10 mouse cellular contexts compared by ENCODE assay signal in the genomic region with DNA sequence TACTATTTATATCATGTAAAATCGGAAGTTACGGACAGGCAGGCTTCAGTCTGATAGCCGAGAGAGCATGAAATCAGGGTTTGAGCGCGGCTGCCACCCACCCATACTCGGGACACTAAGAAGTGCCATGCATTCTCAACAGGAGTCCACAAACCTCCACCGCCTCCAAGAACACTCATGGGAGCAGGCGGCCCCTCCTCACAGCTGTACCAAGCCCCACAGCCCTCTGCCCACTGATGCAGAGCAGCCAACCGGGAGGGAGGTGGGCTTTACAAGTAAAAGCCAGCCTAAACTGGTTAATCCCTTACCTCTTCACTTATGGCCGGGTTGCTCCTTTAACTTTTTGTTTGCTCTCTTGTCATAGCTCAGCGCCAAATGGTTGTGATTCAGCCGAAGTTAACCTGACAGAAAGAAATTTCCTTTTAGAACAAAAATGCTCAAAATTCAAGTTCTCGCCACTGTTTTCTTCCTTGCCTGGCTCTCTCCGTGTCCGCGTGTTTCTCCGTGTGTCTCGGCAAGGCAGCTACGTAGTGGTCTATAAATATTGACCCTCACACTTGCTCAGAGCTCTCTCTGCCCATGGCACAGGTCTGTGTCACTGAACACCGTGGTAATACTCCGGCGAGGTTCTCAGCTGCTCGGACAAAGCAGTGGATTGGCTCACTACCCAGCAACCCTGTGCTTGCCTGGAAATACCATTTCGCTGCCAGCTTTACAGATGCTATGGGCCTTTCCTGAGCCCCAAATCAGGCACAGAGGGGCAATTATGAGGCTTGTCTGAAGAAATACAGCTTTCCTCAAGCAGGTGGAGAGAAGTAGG.
DNase-seq lines count a peak whose midpoint lies in the region; ATAC-seq lines count a peak whose summit lies in the region.
"Had no signal": no experiment of that assay in that cellular context is flagged by ENCODE, and none has a peak within 500 bp of the region (broad histone marks: within the 10 kb centered on the region; RNA-seq: fewer than 3 reads in every experiment).

No protein-coding gene starts in this region.

- no peaks in the 10 kb centered on the region for H3K9me3 ChIP-seq in hindbrain, embryonic 13.5 days
- H3K9me3 ChIP-seq in midbrain, embryonic 11.5 days (ENCODE audit: control insufficient read depth, low read length), result no peaks in the 10 kb centered on the region
- H3K9me3 ChIP-seq: embryonic facial prominence, embryonic 12.5 days; liver, embryonic 15.5 days had no signal

- peak; percentile 84 for ATAC-seq in frontal cortex, adult (ENCODE audit: low TSS enrichment)
- peak; percentile 74 for ATAC-seq in hindbrain, embryonic 13.5 days (ENCODE audit: low FRiP score)
- no peak; the same call in 1 of the 2 replicates for ATAC-seq in midbrain, embryonic 11.5 days (ENCODE audit: low FRiP score)

- peak overlapping the region; percentile 23; the same call in 1 of the 2 replicates for H3K27ac ChIP-seq in hindbrain, embryonic 13.5 days
- H3K27ac ChIP-seq in midbrain, embryonic 11.5 days (ENCODE audit: low read depth, low read length), result no peak overlapping the region
- H3K27ac ChIP-seq: embryonic facial prominence, embryonic 12.5 days; liver, embryonic 15.5 days had no signal

- no peaks in the 10 kb centered on the region for H3K27me3 ChIP-seq in hindbrain, embryonic 13.5 days
- H3K27me3 ChIP-seq in midbrain, embryonic 11.5 days (ENCODE audit: control insufficient read depth, insufficient read depth, low read length), result no peaks in the 10 kb centered on the region
- H3K27me3 ChIP-seq: embryonic facial prominence, embryonic 12.5 days; liver, embryonic 15.5 days had no signal

- H3K4me1 ChIP-seq in hindbrain, embryonic 13.5 days (replicated peaks), result peaks cover 9% of the 10 kb centered on the region; the same call in 1 of the 2 replicates
- peaks cover 5% of the 10 kb centered on the region; the same call in 1 of the 2 replicates for H3K4me1 ChIP-seq in midbrain, embryonic 11.5 days (ENCODE audit: control insufficient read depth, insufficient read depth, low read length)
- H3K4me1 ChIP-seq: liver, embryonic 15.5 days had no signal

- H3K36me3 ChIP-seq in hindbrain, embryonic 13.5 days, result no peaks in the 10 kb centered on the region
- H3K36me3 ChIP-seq in midbrain, embryonic 11.5 days (ENCODE audit: control insufficient read depth, insufficient read depth, low read length), result no peaks in the 10 kb centered on the region
- H3K36me3 ChIP-seq: embryonic facial prominence, embryonic 12.5 days; liver, embryonic 15.5 days had no signal

- 0 out of 2 replicates have a peak overlapping the region, but pooled peaks have one; percentile 8 for H3K4me2 ChIP-seq in hindbrain, embryonic 13.5 days
- H3K4me2 ChIP-seq in midbrain, embryonic 11.5 days, result no peak overlapping the region
- H3K4me2 ChIP-seq: embryonic facial prominence, embryonic 12.5 days; liver, embryonic 15.5 days had no signal

- no peak for DNase-seq in frontal cortex, postnatal 25 days (ENCODE audit: low spot score in 2 of 2)
- peak; percentile 11 for DNase-seq in brain, adult 2 months (ENCODE audit: low read depth, low spot score)
- peak; percentile 84 for DNase-seq in midbrain, embryonic 11.5 days (ENCODE audit: low spot score, missing footprints)
- DNase-seq in c-Kit-positive CD71-positive TER-119-positive erythroid progenitor cells, embryonic 14.5 days (ENCODE audit: low spot score), result no peak
- no peak for DNase-seq in embryo, embryonic 11 days
- DNase-seq in spleen, postnatal 14 days (ENCODE audit: low spot score in 2 of 2), result no peak

- H3K9ac ChIP-seq in hindbrain, embryonic 13.5 days, result no peak overlapping the region; the same call in 1 of the 2 replicates
- H3K9ac ChIP-seq in midbrain, embryonic 11.5 days (ENCODE audit: low read length), result no peak overlapping the region
- H3K9ac ChIP-seq: embryonic facial prominence, embryonic 12.5 days; liver, embryonic 15.5 days had no signal

- WGBS in hindbrain, embryonic 13.5 days, result 76% methylated on average over 24 of the region's 24 CpGs
- WGBS in midbrain, embryonic 11.5 days, result 67% methylated on average over 24 of the region's 24 CpGs

- H3K4me3 ChIP-seq in hindbrain, embryonic 13.5 days, result no peak overlapping the region
- no peak overlapping the region for H3K4me3 ChIP-seq in midbrain, embryonic 11.5 days (ENCODE audit: low read depth, low read length)
- H3K4me3 ChIP-seq: embryonic facial prominence, embryonic 12.5 days; liver, embryonic 15.5 days had no signal

Comparison
In these comparisons a context has a peak if more than half of its experiments do, and no peak if none do; other contexts are left out.
1. DNase-seq: peak in brain, adult 2 months (single experiment) and midbrain, embryonic 11.5 days (single experiment); none in frontal cortex, postnatal 25 days (0 of 2), c-Kit-positive CD71-positive TER-119-positive erythroid progenitor cells, embryonic 14.5 days (single experiment), embryo, embryonic 11 days (single experiment) and spleen, postnatal 14 days (0 of 2).